Mouse (Mus musculus) lung, postnatal 0 days (tissue): ENCODE results near the gene Clcn7.

Experiments used
- CTCF ChIP-seq: IDR thresholded peaks from 2 replicates; pipeline ENCODE4 v1.5.1; 2016; ENCODE audit warnings: antibody characterized with exemption, mild to moderate bottlenecking
- EP300 ChIP-seq: IDR thresholded peaks from 2 replicates; pipeline ENCODE4 v1.6.1; 2016; ENCODE audit warnings: antibody characterized with exemption, mild to moderate bottlenecking, control low read depth

- TF ChIP-seq CTCF = no peak
- TF ChIP-seq EP300 = no peak
Measured at GRCm38 (mm10) chr17:25127079-25127478, 6.1 kb upstream of the Clcn7 start.
